Mouse (Mus musculus) inflammation-experienced regulatory T-cells, adult 6 months (primary cell): ENCODE measurements around the gene Eif1ax. TPM values are rescaled to one million over a fixed set of nuclear protein-coding genes. Genes with fewer than 3 reads are reported as not detected.
A peak's percentile ranks its signal among the peaks of the same experiment; 100 is the strongest.
"Not testable (repeated sequence)": the region's sequence is repeated elsewhere in the genome, so short reads cannot be mapped to it uniquely, and the experiment has no call there.

Experiments used
- ATAC-seq: one replicate; pipeline ENCODE4 v1.8.0; 2017
- polyA plus RNA-seq, 3 experiments: library from polyadenylated mRNA; unstranded; fragments of 100-300 nt; shearing (Covaris generic); gene quantifications; one replicate each; pipeline ENCODE4 v1.2.1; 2017

Gene Eif1ax
- 100 to 1,000 TPM in 1 of 3 experiments, 10 to 100 TPM in 2; 58.5 to 120 (median 72.2) TPM for polyA plus RNA-seq

DNA sequence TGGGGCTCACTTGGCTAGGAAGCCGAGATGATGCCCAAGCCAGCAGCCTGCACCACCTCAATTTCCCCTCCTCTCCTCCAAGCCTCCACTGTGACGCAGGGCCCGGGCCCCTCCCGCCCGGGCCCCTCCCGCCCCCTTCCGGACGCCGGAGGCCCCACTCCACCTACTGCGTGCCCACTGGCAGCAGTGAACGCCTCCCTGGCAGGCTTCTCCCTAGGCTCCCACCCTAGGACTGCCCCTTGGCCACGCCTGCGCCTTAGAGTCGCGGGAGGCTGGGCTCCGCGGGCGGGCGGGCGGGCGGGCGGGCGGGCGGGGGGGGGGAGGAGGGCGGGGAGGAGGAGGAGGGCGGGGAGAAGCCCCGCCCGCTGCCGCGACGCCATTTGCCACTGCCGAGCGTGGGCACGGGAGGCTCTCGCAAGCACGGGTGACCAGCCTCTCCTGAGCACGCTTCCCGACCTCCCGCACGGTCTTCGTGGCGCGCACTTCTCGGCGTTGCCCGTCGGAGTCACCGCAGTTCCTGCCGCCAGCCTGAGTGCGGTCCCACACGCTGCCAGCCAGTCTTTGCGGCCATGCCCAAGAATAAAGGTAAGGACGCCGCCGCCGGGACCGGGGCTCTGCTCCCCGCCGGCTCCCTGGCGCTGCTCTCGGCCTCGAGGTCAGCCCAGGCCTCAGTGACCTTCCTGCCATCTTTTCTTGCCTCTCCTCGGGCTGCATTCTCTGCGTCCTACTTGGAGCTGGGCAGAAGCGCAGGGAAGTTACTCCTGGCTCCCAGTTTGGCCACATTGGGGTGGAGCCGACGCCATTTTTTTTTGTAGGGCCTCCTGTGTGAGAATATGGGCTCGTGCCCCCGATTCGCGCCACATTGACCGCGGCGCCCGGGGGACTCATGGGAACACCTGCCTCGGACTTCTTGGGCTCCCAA lies at the start of gene Eif1ax:
Gene Eif1ax (plus strand): TSS at position 348 of the 922 bp plus-strand sequence.
- peak; percentile 89 for ATAC-seq

- no peak for ATAC-seq
These were observed 7.5 kb upstream of the Eif1ax start for GRCm38 (mm10) chrX:159364506-159364905.

DNA sequence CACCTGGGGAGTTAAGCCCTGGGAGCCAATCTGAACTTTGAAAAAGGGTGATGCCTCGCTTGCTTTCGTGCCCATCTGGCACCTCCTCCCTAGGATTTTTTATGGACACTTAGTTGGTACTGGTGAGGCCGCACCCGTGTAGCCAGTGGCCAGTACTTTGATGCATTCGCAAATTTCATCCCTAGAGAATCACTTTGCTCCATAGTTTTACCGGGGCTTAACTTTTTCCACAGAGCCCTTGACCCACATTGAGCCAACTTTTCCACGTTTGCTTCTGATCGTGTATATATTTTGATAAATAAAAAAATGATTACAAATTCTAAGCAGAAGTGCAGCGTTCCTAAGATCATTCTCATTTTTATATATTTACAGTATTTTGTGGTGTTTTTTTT lies 771 bp downstream of the Eif1ax start:
- no peak for ATAC-seq

GRCm38 (mm10) chrX:159387105-159387504 lies 15.1 kb downstream of the Eif1ax start:
- ATAC-seq = no peak

- ATAC-seq = no peak
These were observed 17.0 kb downstream of the Eif1ax start for GRCm38 (mm10) chrX:159388953-159389352.

DNA sequence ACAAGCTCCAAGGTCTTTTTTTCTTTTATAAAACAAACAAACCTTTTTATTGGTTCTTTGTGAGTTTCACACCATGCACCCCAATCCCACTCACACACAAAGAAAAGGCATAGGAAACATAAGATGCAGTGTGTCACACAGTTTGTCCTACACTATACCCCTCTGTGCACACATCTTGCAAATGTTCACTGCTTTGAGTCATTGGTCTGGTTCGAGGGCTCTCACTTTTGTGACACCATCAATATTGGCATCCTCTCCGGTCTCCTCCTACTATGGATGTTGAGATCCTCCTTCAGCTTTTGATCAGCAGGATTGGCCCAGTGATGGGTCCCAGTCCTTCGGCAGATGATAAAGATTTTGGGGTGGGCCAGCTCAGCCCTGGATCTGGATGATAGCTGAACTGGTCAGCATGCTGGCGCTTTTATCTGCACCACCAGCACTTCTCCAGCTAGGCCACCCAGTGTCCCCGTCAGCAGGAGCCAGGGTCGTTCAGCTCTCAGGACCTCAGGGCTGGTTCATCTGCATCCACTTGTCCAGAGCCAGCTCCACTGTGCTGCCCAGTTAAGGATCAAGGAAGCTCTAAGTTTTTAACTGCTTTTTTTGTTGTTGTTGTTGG lies 18.5 kb downstream of the Eif1ax start:
- no peak for ATAC-seq

GRCm38 (mm10) chrX:159391239-159391638 lies 19.3 kb downstream of the Eif1ax start:
- no peak for ATAC-seq

GRCm38 (mm10) chrX:159409253-159409652 lies 37.3 kb downstream of the Eif1ax start:
- peak; percentile 82 for ATAC-seq

- no peak for ATAC-seq
These were observed 42.3 kb downstream of the Eif1ax start, which contains the start of gene Map7d2 for GRCm38 (mm10) chrX:159414130-159414828. Map7d2 (plus strand) TSS chrX:159414572.

DNA sequence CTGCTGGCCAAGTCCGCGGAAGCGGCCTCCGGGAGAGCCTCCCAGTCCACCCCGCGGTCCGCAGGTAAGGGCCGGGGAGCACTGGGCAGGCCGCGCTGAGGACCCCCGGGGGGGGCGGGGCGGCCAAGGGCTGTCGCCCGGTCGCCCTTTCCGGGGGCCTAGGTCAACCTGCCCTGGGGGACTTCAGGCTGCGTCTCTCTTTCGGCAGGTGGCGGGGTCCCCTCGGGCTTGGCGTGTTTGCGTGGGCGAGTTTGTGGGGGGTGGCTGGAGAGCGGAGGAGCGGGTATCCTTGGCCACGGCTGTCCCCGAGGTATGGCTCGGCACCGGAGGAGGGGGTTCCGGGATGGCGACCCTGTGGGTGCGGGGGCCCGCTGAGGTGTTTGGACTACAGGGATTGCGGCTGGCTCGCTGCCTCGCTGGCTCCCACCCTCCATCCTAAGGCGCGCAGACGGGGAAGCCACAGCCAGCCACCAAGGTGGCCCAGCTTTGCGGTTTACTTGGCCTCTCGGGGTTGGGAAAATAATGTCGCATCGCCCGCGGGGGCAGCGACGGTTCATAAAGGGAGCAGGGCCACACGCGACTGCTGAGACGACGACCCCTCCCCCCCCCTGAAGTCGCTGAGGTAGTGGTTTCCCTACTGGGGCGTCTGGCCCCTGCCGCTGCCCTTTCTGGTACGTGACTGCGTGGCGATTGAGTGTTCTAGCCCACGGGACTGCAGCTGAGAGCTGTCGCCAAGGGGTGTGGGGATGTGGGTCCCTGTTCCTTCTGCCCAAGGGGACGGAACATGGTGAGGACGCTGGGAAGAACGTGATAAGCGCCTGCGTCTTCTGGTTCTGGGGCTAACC lies 43.1 kb downstream of the Eif1ax start:
- ATAC-seq = no peak

DNA sequence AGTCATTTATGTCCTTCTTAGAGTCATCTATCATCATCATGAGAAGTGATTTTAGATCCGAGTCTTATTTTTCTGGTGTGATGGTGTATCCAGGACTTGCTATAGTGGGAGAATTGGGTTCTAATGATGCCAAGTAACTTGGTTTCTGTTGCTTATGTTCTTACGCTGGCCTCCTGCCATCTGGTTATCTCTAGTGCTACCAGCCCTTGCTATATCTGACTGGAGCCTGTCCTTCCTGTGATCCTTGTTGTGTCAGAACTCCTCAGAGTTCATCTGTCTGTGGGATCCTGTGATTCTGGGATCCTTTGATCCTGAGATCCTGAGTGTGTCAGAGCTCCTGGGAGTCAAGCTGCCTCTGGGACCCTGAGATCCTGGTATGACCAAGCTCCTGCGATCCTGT lies 58.5 kb downstream of the Eif1ax start:
- not testable (repeated sequence) for ATAC-seq

Other genes with a start within 250 kb of the Eif1ax start
- 10 to 100 TPM in 1 of 3 experiments, 1 to 10 TPM in 2; 7.0 to 11.7 (median 8.6) TPM for gene Rps6ka3, start 161.9 kb upstream of the Eif1ax start, polyA plus RNA-seq
- not detected for gene Map7d2, start 42.4 kb downstream of the Eif1ax start, polyA plus RNA-seq
- gene Bclaf3, start 154.5 kb downstream of the Eif1ax start, polyA plus RNA-seq = 10 to 100 TPM; 41.2 to 56.5 (median 43.7) TPM